Mouse (Mus musculus) cerebellum, adult 2 months (tissue): ENCODE results near the gene Gm12184.

Experiments used
- CTCF ChIP-seq: fragments of 200-500 bp; IDR thresholded peaks from 2 replicates; pipeline ENCODE4 v1.5.1; 2011; ENCODE audit warnings: low read depth, mild to moderate bottlenecking, control low read depth, low read length, moderate library complexity, borderline replicate concordance; ENCODE audit not compliant: insufficient read depth
- POLR2A ChIP-seq: fragments of 200-500 bp; IDR thresholded peaks from 2 replicates; pipeline ENCODE4 v1.6.1; 2011; ENCODE audit warnings: low read length, control low read depth, borderline replicate concordance; ENCODE audit not compliant: insufficient read depth

GRCm38 (mm10) chr11:48808304-48808646 lies 18.2 kb downstream of the Gm12184 start:
- TF ChIP-seq CTCF: no peak
- TF ChIP-seq POLR2A: no peak
